Comparison of ENCODE assay signal across 24 mouse cellular contexts in the genomic region with DNA sequence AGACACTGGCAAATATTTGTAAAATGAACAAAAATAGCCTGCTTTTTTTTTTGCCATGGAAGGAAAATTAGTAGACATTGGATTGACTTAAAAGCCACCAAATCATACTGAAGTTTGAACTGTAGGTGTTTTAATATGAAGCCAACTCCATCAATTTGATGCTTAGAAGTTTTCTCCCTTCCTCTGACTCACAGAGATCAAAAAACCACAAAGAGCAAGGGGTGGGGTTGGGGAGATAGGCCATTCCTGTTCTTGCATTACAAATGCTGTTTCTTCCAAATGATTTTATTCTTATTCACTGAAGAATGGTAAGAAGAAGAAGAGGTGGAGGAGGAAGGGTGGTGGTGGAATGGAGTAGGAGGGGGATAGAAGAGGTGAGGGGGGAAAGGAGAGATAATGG. TPM values are rescaled to one million over a fixed set of nuclear protein-coding genes. Genes with fewer than 3 reads are reported as not detected.
DNase-seq lines count a peak whose midpoint lies in the region; ATAC-seq and TF ChIP-seq lines count a peak whose summit lies in the region.
"Had no signal": no experiment of that assay in that cellular context is flagged by ENCODE, and none has a peak within 500 bp of the region (broad histone marks: within the 10 kb centered on the region; RNA-seq: fewer than 3 reads in every experiment).

No protein-coding gene starts in this region.

- no peak for ATAC-seq in erythroid progenitor cell, adult 5-6 weeks (replicated peaks; ENCODE audit: low FRiP score, poor library complexity, severe bottlenecking)
- no peak for ATAC-seq in granulocyte monocyte progenitor cell, adult 5-6 weeks (replicated peaks; ENCODE audit: poor library complexity, severe bottlenecking)
- no peak for ATAC-seq in midbrain, embryonic 15.5 days (replicated peaks)
- ATAC-seq: activated CD4-positive, CD25-positive, alpha-beta regulatory T cell, adult 4 months; CD4-positive, CD25-positive, alpha-beta regulatory T cell, adult 4 months; Patski had no signal

- no peaks in the 10 kb centered on the region for H3K27me3 ChIP-seq in midbrain, embryonic 15.5 days (replicated peaks)
- H3K27me3 ChIP-seq: CH12.LX, Patski had no signal

- no peaks in the 10 kb centered on the region for H3K9me3 ChIP-seq in midbrain, embryonic 15.5 days
- H3K9me3 ChIP-seq: G1E had no signal

- no peak overlapping the region for H3K4me3 ChIP-seq in embryonic fibroblast, embryonic 13.5 days (ENCODE audit: insufficient read depth, low read length)
- H3K4me3 ChIP-seq in midbrain, embryonic 15.5 days, result no peak overlapping the region

- peak overlapping the region; percentile 94 for H3K27ac ChIP-seq in embryonic fibroblast, embryonic 13.5 days (ENCODE audit: insufficient read depth, low read length)
- no peak overlapping the region for H3K27ac ChIP-seq in midbrain, embryonic 15.5 days

- no peak for TF ChIP-seq POLR2A in embryonic fibroblast, embryonic 13.5 days (IDR thresholded peaks at IDR 0.05; ENCODE audit: low read depth, low read length)

- H3K36me3 ChIP-seq in midbrain, embryonic 15.5 days (replicated peaks), result no peaks in the 10 kb centered on the region
- H3K36me3 ChIP-seq: G1E had no signal

- no peak overlapping the region for H3K9ac ChIP-seq in midbrain, embryonic 15.5 days

- no peak for TF ChIP-seq CTCF in embryonic fibroblast, embryonic 13.5 days (IDR thresholded peaks at IDR 0.05; ENCODE audit: borderline replicate concordance, insufficient read depth, low read length)

- DNase-seq in 3T3-L1 (ENCODE audit: low read depth, low spot score), result peak; percentile 61
- DNase-seq in Muller cell, postnatal 12 days (ENCODE audit: inconsistent ontology term), result peak; percentile 50
- DNase-seq: adrenal gland, adult 2 months; adrenal gland, adult 8-10 months; adrenal gland, postnatal 10 days; adrenal gland, postnatal 14 days; adrenal gland, postnatal 25 days; adrenal gland, postnatal 36 days; B cell, adult 2 months; cerebellum, adult 11 months; cerebellum, adult 11-12 months; cerebellum, adult 18-20 months; cerebellum, adult 2 months; cerebellum, adult 8-10 months had no signal

- H3K4me2 ChIP-seq in midbrain, embryonic 15.5 days, result no peak overlapping the region

- peaks cover 29% of the 10 kb centered on the region for H3K4me1 ChIP-seq in embryonic fibroblast, embryonic 13.5 days (ENCODE audit: control insufficient read depth, insufficient read depth, low read length)
- H3K4me1 ChIP-seq in midbrain, embryonic 15.5 days, result no peaks in the 10 kb centered on the region

RNA-seq across cellular contexts. Expression of gene Syn3, which starts 52.0 kb away (rescaled TPM):
- 0.80 and 1.4 TPM in 2 replicates for polyA plus RNA-seq in embryonic fibroblast, embryonic 13.5 days (2011; ENCODE audit: insufficient read length, low read depth, missing spikeins)
- not detected in 2 replicates for total RNA-seq in erythroid progenitor cell, adult 5-6 weeks (2015; ENCODE audit: low replicate concordance)
- total RNA-seq in erythroid progenitor cell, adult 5-6 weeks (2017; ENCODE audit: low replicate concordance), result not detected in 2 replicates
- total RNA-seq in granulocyte monocyte progenitor cell, adult 5-6 weeks (2014; fragmentation: Nextera tagmentation), result 0.15 and 3.9 TPM in 2 replicates
- 0.26 and 0.31 TPM in 2 replicates for total RNA-seq in granulocyte monocyte progenitor cell, adult 5-6 weeks (2017)
- polyA plus RNA-seq in midbrain, embryonic 15.5 days (2015; fragmentation: Nextera tagmentation; extraction: Ambion mirVana), result 26.0 and 31.7 TPM in 2 replicates
- total RNA-seq: MEL had no signal
- polyA plus RNA-seq: G1E had no signal
